Mouse (Mus musculus) c-Kit-positive CD71-positive TER-119-negative erythroid progenitor cells, embryonic 14.5 days (primary cell): ENCODE measurements around the gene Arhgef16.

Experiments used
- DNase-seq: peaks from one replicate; pipeline ENCODE4 v3.0.0-alpha.2; 2013; ENCODE audit warnings: low read depth

Arhgef16 gene

DNA sequence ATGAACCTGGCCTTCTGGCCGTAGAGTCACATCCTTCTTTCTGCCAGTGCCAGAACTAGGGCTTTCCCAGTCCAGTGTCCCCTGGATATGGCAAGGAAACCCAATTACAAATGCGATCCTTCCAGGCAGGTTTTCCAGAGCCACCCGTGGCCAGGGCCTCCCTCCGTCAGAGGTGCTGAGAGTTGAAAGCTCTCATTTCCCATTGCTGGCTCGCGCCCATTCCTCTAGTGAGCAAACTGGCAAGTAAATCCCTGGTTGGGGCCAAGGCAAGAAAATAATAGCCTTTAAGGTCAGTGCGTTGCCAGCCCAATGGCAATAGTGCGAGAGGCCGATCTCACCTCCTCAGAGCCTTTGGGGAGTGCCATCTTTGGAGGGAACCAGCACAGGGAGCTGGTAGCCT is 71.9 kb downstream of the Arhgef16 start:
- DNase-seq, result no peak
